7 mouse cellular contexts compared by ENCODE assay signal in the genomic region with DNA sequence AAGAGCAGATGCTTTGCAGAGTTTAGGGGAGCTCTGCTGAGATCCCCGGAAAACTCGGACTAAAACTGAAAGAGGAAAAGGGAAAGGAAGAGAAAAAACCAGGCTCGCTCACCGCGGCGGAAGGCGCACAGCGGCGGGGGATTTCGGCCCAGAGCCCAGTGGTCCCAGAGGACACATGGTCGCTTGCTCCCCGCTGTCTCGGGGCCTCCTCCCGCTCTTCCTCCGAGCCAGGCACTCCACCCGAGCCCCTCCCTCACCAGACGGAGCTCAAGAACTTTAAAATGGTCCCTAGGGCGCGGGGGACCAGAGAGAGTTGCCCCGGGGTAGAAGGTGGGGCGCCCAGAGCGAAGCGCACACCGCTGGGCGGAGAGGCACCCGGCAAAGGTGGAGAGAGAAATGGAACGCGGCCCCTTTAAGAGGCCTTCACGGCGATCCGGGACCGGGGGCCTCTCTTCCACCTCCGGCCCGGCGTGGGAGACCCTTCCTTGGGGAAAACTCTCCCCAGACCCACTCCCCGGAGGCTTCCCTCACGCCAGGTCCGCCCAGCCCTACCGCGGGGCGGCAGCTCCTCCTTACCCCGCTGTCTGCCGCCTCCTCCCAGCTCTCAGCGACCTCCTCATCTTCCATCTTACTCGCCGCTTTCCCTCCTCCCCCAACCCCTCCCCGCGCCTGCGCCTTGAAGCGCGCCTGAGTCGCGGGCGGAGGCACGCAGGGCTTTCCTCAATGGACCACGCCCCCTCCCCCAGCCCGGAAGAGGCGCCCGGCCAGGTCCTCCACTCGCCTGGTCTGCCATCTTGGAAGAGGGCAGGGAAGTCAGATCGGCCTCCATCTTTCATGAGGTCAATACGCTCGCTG. TPM values are rescaled to one million over a fixed set of nuclear protein-coding genes. Genes with fewer than 3 reads are reported as not detected.
DNase-seq lines count a peak whose midpoint lies in the region; ATAC-seq and TF ChIP-seq lines count a peak whose summit lies in the region.

Gene Szrd1 (minus strand): TSS at position 660 of the 855 bp plus-strand sequence.

- H3K9ac ChIP-seq in intestine, postnatal 0 days (ENCODE audit: low read depth, low read length) = peak within 1 kb of the TSS; percentile 83
- H3K9ac ChIP-seq in midbrain, embryonic 12.5 days (replicated peaks) = peak within 1 kb of the TSS; percentile 88

- intact Hi-C loops in left cerebral cortex, postnatal 4 days (cut with DNase I) = no loop called here

- H3K27ac ChIP-seq in intestine, postnatal 0 days (ENCODE audit: low read depth, low read length) = peak within 1 kb of the TSS; percentile 94
- peak within 1 kb of the TSS; percentile 89 for H3K27ac ChIP-seq in midbrain, embryonic 12.5 days (replicated peaks)
- H3K27ac ChIP-seq in small intestine, adult 2 months (ENCODE audit: insufficient read depth, low read depth, low read length) = peak within 1 kb of the TSS; percentile 83

- no peaks in the 10 kb centered on the region for H3K9me3 ChIP-seq in intestine, postnatal 0 days (ENCODE audit: control insufficient read depth)
- no peaks in the 10 kb centered on the region for H3K9me3 ChIP-seq in midbrain, embryonic 12.5 days

- DNase-seq in adrenal gland, adult 8-10 months = peak; percentile 98
- DNase-seq in embryo, embryonic 9.5 days (ENCODE audit: extremely low spot score) = peak; percentile 98
- peak; percentile 82 for DNase-seq in gonadal fat pad, adult 2 months (ENCODE audit: low read depth)
- peak; percentile 100 for DNase-seq in left cerebral cortex, postnatal 4 days

- no peaks in the 10 kb centered on the region for H3K36me3 ChIP-seq in intestine, postnatal 0 days (ENCODE audit: control insufficient read depth, insufficient read depth)
- H3K36me3 ChIP-seq in midbrain, embryonic 12.5 days = no peaks in the 10 kb centered on the region
- H3K36me3 ChIP-seq in small intestine, adult 2 months (ENCODE audit: control insufficient read depth, insufficient read depth, low read length) = no peaks in the 10 kb centered on the region

- H3K27me3 ChIP-seq in intestine, postnatal 0 days (replicated peaks; ENCODE audit: control insufficient read depth, insufficient read depth, low read length) = no peaks in the 10 kb centered on the region
- H3K27me3 ChIP-seq in midbrain, embryonic 12.5 days = 0 out of 2 replicates have a peak, but pooled peaks cover 5% of the 10 kb centered on the region
- no peaks in the 10 kb centered on the region for H3K27me3 ChIP-seq in small intestine, adult 2 months (ENCODE audit: control insufficient read depth, insufficient read depth, low read length)

- no peak for TF ChIP-seq CTCF in intestine, postnatal 0 days (IDR thresholded peaks at IDR 0.05; ENCODE audit: low read depth)
- no peak for TF ChIP-seq CTCF in small intestine, adult 2 months (IDR thresholded peaks at IDR 0.05; ENCODE audit: extremely low read depth, insufficient read length, insufficient replicate concordance, low read depth, low read length)

- H3K4me3 ChIP-seq in intestine, postnatal 0 days (ENCODE audit: low read depth, low read length) = peak within 1 kb of the TSS; percentile 92
- peak within 1 kb of the TSS; percentile 90 for H3K4me3 ChIP-seq in midbrain, embryonic 12.5 days
- H3K4me3 ChIP-seq in small intestine, adult 2 months (ENCODE audit: low read depth, low read length) = peak within 1 kb of the TSS; percentile 84

- ATAC-seq in intestine, postnatal 0 days = peak; percentile 92
- ATAC-seq in midbrain, embryonic 12.5 days (ENCODE audit: low FRiP score, low read depth) = peak; percentile 94

- peak within 1 kb of the TSS; percentile 77 for H3K4me2 ChIP-seq in intestine, postnatal 0 days (replicated peaks; ENCODE audit: low read depth)
- H3K4me2 ChIP-seq in midbrain, embryonic 12.5 days (replicated peaks) = peak within 1 kb of the TSS; percentile 80

- under 1% methylated on average over 61 of the region's 63 CpGs for WGBS in intestine, postnatal 0 days
- under 1% methylated on average over 61 of the region's 63 CpGs for WGBS in midbrain, embryonic 12.5 days
- WGBS in small intestine, adult 2 months = under 1% methylated on average over 62 of the region's 63 CpGs

- peaks cover 17% of the 10 kb centered on the region for H3K4me1 ChIP-seq in intestine, postnatal 0 days (replicated peaks; ENCODE audit: control insufficient read depth, insufficient read depth, low read length)
- H3K4me1 ChIP-seq in midbrain, embryonic 12.5 days = peaks cover 37% of the 10 kb centered on the region
- peaks cover 30% of the 10 kb centered on the region for H3K4me1 ChIP-seq in small intestine, adult 2 months (ENCODE audit: control insufficient read depth, insufficient read depth, insufficient read length, low read length)

- peak; percentile 94 for TF ChIP-seq POLR2A in small intestine, adult 2 months (IDR thresholded peaks at IDR 0.05; ENCODE audit: low read depth, low read length)

RNA-seq across cellular contexts. Expression of gene Szrd1, which starts in this region (rescaled TPM):
- 100 to 1,000 TPM in 3 of 4 experiments, 10 to 100 TPM in 1; 96.1 to 123 (median 115) TPM for total RNA-seq in adrenal gland, adult 8-10 months (2022)
- 26.2 and 28.3 TPM in 2 replicates for polyA plus RNA-seq in gonadal fat pad, adult 2 months (2012; rRNA removed)
- 35.0 TPM in 2 replicates for polyA plus RNA-seq in intestine, postnatal 0 days (2015; fragmentation: Nextera tagmentation; extraction: Ambion mirVana)
- total RNA-seq in left cerebral cortex, postnatal 4 days (2021) = 10 to 100 TPM; 54.5 to 56.8 TPM
- 28.5 and 33.9 TPM in 2 replicates for polyA plus RNA-seq in midbrain, embryonic 12.5 days (2016; fragmentation: Nextera tagmentation; extraction: Ambion mirVana)
- 27.0 and 52.5 TPM in 2 replicates for polyA plus RNA-seq in small intestine, adult 2 months (2012; rRNA removed)

Comparison
In these comparisons a context has a peak if more than half of its experiments do, and no peak if none do; other contexts are left out.
1. Peak in every context shown above with its lines: DNase-seq, ATAC-seq, H3K4me3 ChIP-seq and H3K27ac ChIP-seq.